Mouse (Mus musculus) ovary, postnatal 36 days (tissue): ENCODE results near the gene Sept1.

ENCODE experiments used
- DNase-seq: peaks from one replicate; pipeline ENCODE4 v3.0.0; 2022; ENCODE audit warnings: low spot score, mixed read lengths

Sept1 gene

GRCm38 (mm10) chr7:127218670-127219069, 14.3 kb downstream of the Sept1 start:
- DNase-seq, result no peak

GRCm38 (mm10) chr7:127217901-127218642, 14.9 kb downstream of the Sept1 start:
- no peak for DNase-seq

GRCm38 (mm10) chr7:127217475-127217874, 15.5 kb downstream of the Sept1 start:
- DNase-seq, result no peak

- no peak for DNase-seq
Measured at GRCm38 (mm10) chr7:127216307-127216706, 16.6 kb downstream of the Sept1 start.

GRCm38 (mm10) chr7:127214981-127215871, 17.7 kb downstream of the Sept1 start:
- peak; percentile 52 for DNase-seq

- peak; percentile 36 for DNase-seq
Measured at GRCm38 (mm10) chr7:127214521-127214920, 18.4 kb downstream of the Sept1 start.

GRCm38 (mm10) chr7:127213930-127214329, 19.0 kb downstream of the Sept1 start:
- DNase-seq, result no peak

- no peak for DNase-seq
Measured at GRCm38 (mm10) chr7:127213485-127213884, 19.4 kb downstream of the Sept1 start.

- DNase-seq, result no peak
Measured at GRCm38 (mm10) chr7:127212432-127213250, 20.3 kb downstream of the Sept1 start.

GRCm38 (mm10) chr7:127211014-127211745, 21.8 kb downstream of the Sept1 start:
- DNase-seq, result no peak

GRCm38 (mm10) chr7:127210266-127210665, 22.7 kb downstream of the Sept1 start:
- no peak for DNase-seq

- no peak for DNase-seq
Measured at GRCm38 (mm10) chr7:127209851-127210250, 23.1 kb downstream of the Sept1 start.

- peak; percentile 96 for DNase-seq
Measured at GRCm38 (mm10) chr7:127208553-127209438, 24.1 kb downstream of the Sept1 start, which contains the start of gene Mylpf. Mylpf (plus strand) TSS chr7:127208890.

GRCm38 (mm10) chr7:127208295-127208552, 24.7 kb downstream of the Sept1 start, which contains the start of gene Tbc1d10b:
Tbc1d10b (minus strand) TSS chr7:127208468.
- DNase-seq, result no peak

- no peak for DNase-seq
Measured at GRCm38 (mm10) chr7:127207374-127208294, 25.3 kb downstream of the Sept1 start.

- DNase-seq, result no peak
Measured at GRCm38 (mm10) chr7:127206606-127207005, 26.3 kb downstream of the Sept1 start.

- no peak for DNase-seq
Measured at GRCm38 (mm10) chr7:127196484-127196883, 36.4 kb downstream of the Sept1 start.

- peak; percentile 90 for DNase-seq
Measured at GRCm38 (mm10) chr7:127195544-127196295, 37.2 kb downstream of the Sept1 start, which contains the start of gene Cd2bp2. Cd2bp2 (minus strand) TSS chr7:127196050.

GRCm38 (mm10) chr7:127194633-127195029, 38.3 kb downstream of the Sept1 start:
- no peak for DNase-seq
